Mouse (Mus musculus) myocyte (in vitro differentiated cells): ENCODE data around the gene Cryz. TPM values are rescaled to one million over a fixed set of nuclear protein-coding genes. Genes with fewer than 3 reads are reported as not detected.

Source experiments
- H3K27me3 ChIP-seq: one replicate; pipeline ENCODE4 v1.6.1; 2011; ENCODE audit not compliant: control insufficient read depth, insufficient read depth, insufficient read length
- H3K36me3 ChIP-seq: one replicate; pipeline ENCODE4 v1.6.1; 2011; ENCODE audit not compliant: control insufficient read depth, insufficient read depth
- H3K4me2 ChIP-seq: one replicate; pipeline ENCODE4 v1.6.1; 2011; ENCODE audit warnings: low read depth, control low read depth
- H3K4me3 ChIP-seq: one replicate; pipeline ENCODE4 v1.5.1; 2011; ENCODE audit warnings: mild to moderate bottlenecking, control low read depth, moderate library complexity
- H3K79me2 ChIP-seq: one replicate; pipeline ENCODE4 v1.6.1; 2011; ENCODE audit not compliant: control insufficient read depth, insufficient read depth
- H3ac ChIP-seq: one replicate; pipeline ENCODE4 v1.6.1; 2011; ENCODE audit not compliant: control insufficient read depth, insufficient read length
- CEBPB ChIP-seq: IDR thresholded peaks from 2 replicates; pipeline ENCODE4 v1.6.1; 2011; ENCODE audit warnings: mild to moderate bottlenecking, moderate library complexity; ENCODE audit not compliant: poor library complexity, insufficient read depth, severe bottlenecking
- E2F4 ChIP-seq: IDR thresholded peaks from one replicate; pipeline ENCODE4 v1.6.1; 2011; ENCODE audit warnings: mild to moderate bottlenecking, control low read depth, moderate library complexity; ENCODE audit not compliant: insufficient read depth
- MAX ChIP-seq: IDR thresholded peaks from one replicate; pipeline ENCODE4 v1.6.1; 2011; ENCODE audit warnings: low read depth, mild to moderate bottlenecking, control low read depth
- MYOD1 ChIP-seq, 3 experiments: IDR thresholded peaks; one replicate each; pipeline ENCODE4 v1.6.1; 2011; ENCODE audit warnings: control low read depth in 2 of 3, low read depth in 2 of 3, mild to moderate bottlenecking in 2 of 3, moderate library complexity in 1 of 3; ENCODE audit not compliant: insufficient read length in 2 of 3, control insufficient read depth in 1 of 3
- MYOG ChIP-seq, 3 experiments: IDR thresholded peaks; one replicate each; pipeline ENCODE4 v1.6.1; 2011; ENCODE audit warnings: control low read depth in 2 of 3, low read depth in 2 of 3, mild to moderate bottlenecking in 2 of 3; ENCODE audit not compliant: insufficient read length in 2 of 3, control insufficient read depth in 1 of 3, insufficient read depth in 1 of 3
- POLR2A ChIP-seq: IDR thresholded peaks from one replicate; pipeline ENCODE4 v1.6.1; 2011; ENCODE audit warnings: low read depth, mild to moderate bottlenecking, control low read depth, moderate library complexity; ENCODE audit not compliant: insufficient read length
- POLR2AphosphoS2 ChIP-seq: IDR thresholded peaks from one replicate; pipeline ENCODE4 v1.6.1; 2011; ENCODE audit warnings: low read depth, control low read depth; ENCODE audit not compliant: insufficient read length
- REST ChIP-seq: IDR thresholded peaks from one replicate; pipeline ENCODE4 v1.6.1; 2011; ENCODE audit warnings: mild to moderate bottlenecking, control low read depth, moderate library complexity; ENCODE audit not compliant: insufficient read depth, insufficient read length
- SRF ChIP-seq: IDR thresholded peaks from one replicate; pipeline ENCODE4 v1.6.1; 2011; ENCODE audit warnings: low read depth; ENCODE audit not compliant: control insufficient read depth, insufficient read length
- TCF12 ChIP-seq: IDR thresholded peaks from one replicate; pipeline ENCODE4 v1.6.1; 2011; ENCODE audit warnings: mild to moderate bottlenecking, control low read depth; ENCODE audit not compliant: poor library complexity, insufficient read depth, severe bottlenecking
- TCF3 ChIP-seq: IDR thresholded peaks from one replicate; pipeline ENCODE4 v1.6.1; 2011; ENCODE audit warnings: low read depth, control low read depth; ENCODE audit not compliant: insufficient read length
- USF1 ChIP-seq: IDR thresholded peaks from one replicate; pipeline ENCODE4 v1.6.1; 2011; ENCODE audit warnings: low read depth, mild to moderate bottlenecking, control low read depth, moderate library complexity
- polyA plus RNA-seq: library from polyadenylated mRNA; unstranded; fragments of >200 nt; fragmentation: generic; extraction: Trizol; gene quantifications from one replicate; pipeline ENCODE4 v1.2.1, GENCODE M21; 2012; ENCODE audit warnings: missing spikeins

Cryz gene
- polyA plus RNA-seq, 1 experiment = 20.0 TPM

- Histone ChIP-seq H3K79me2 (no peaks in the 10 kb centered on the region), H3K36me3 (peaks cover 7% of the 10 kb centered on the region), H3K4me3 (no peak overlapping the region), H3K27me3 (no peaks in the 10 kb centered on the region), H3ac (no peak overlapping the region), H3K4me2 (no peak overlapping the region)
- TF ChIP-seq SRF (no peak), TCF12 (no peak)
These were observed 11.4 kb downstream of the Cryz start for GRCm38 (mm10) chr3:154607896-154608295.

GRCm38 (mm10) chr3:154611888-154612287 is 15.4 kb downstream of the Cryz start:
- no peaks in the 10 kb centered on the region for H3K27me3 ChIP-seq
- TF ChIP-seq TCF12 (no peak), TCF3 (no peak), USF1 (no peak), MYOD1 (IDR thresholded peaks at IDR 0.05; ENCODE audit: control insufficient read depth in 1 of 3, insufficient read length in 2 of 3, low read depth in 2 of 3) (no peak), POLR2AphosphoS2 (no peak), MAX (no peak), REST (no peak), MYOG (IDR thresholded peaks at IDR 0.05; ENCODE audit: control insufficient read depth in 1 of 3, insufficient read depth in 1 of 3, insufficient read length in 2 of 3, low read depth in 2 of 3) (no peak), SRF (no peak), CEBPB (no peak), POLR2A (no peak)
- no peak overlapping the region for H3K4me3 ChIP-seq
- H3K36me3 ChIP-seq = peaks cover 7% of the 10 kb centered on the region
- no peaks in the 10 kb centered on the region for H3K79me2 ChIP-seq
- H3ac ChIP-seq = no peak overlapping the region
- no peak overlapping the region for H3K4me2 ChIP-seq

- H3K79me2 ChIP-seq = no peaks in the 10 kb centered on the region
- H3ac ChIP-seq = no peak overlapping the region
- H3K4me3 ChIP-seq = no peak overlapping the region
- TF ChIP-seq USF1 (no peak), TCF12 (no peak), MAX (no peak), MYOD1 (IDR thresholded peaks at IDR 0.05; ENCODE audit: control insufficient read depth in 1 of 3, insufficient read length in 2 of 3, low read depth in 2 of 3) (no peak), CEBPB (no peak), TCF3 (no peak), E2F4 (no peak), POLR2AphosphoS2 (no peak), MYOG (IDR thresholded peaks at IDR 0.05; ENCODE audit: control insufficient read depth in 1 of 3, insufficient read depth in 1 of 3, insufficient read length in 2 of 3, low read depth in 2 of 3) (no peak), REST (no peak), POLR2A (no peak), SRF (no peak)
- H3K36me3 ChIP-seq = peaks cover 7% of the 10 kb centered on the region
- H3K27me3 ChIP-seq = no peaks in the 10 kb centered on the region
- no peak overlapping the region for H3K4me2 ChIP-seq
These were observed 18.3 kb downstream of the Cryz start for GRCm38 (mm10) chr3:154614771-154615170.

- H3K4me2 ChIP-seq = no peak overlapping the region
- TF ChIP-seq MYOD1 (IDR thresholded peaks at IDR 0.05; ENCODE audit: control insufficient read depth in 1 of 3, insufficient read length in 2 of 3, low read depth in 2 of 3) = no peak
- TF ChIP-seq MYOG (IDR thresholded peaks at IDR 0.05; ENCODE audit: control insufficient read depth in 1 of 3, insufficient read depth in 1 of 3, insufficient read length in 2 of 3, low read depth in 2 of 3) = no peak
- TF ChIP-seq POLR2A = no peak
- no peak for TF ChIP-seq E2F4
- TF ChIP-seq POLR2AphosphoS2 = no peak
- TF ChIP-seq REST = no peak
- H3K79me2 ChIP-seq = no peaks in the 10 kb centered on the region
- H3K27me3 ChIP-seq = no peaks in the 10 kb centered on the region
- H3K36me3 ChIP-seq = peaks cover 7% of the 10 kb centered on the region
- no peak overlapping the region for H3K4me3 ChIP-seq
- no peak overlapping the region for H3ac ChIP-seq
These were observed 18.8 kb downstream of the Cryz start for GRCm38 (mm10) chr3:154615304-154615703.

- no peak overlapping the region for H3ac ChIP-seq
- no peaks in the 10 kb centered on the region for H3K79me2 ChIP-seq
- no peaks in the 10 kb centered on the region for H3K27me3 ChIP-seq
- H3K4me3 ChIP-seq = no peak overlapping the region
- TF ChIP-seq TCF12 = no peak
- no peak for TF ChIP-seq CEBPB
- no peak for TF ChIP-seq POLR2AphosphoS2
- no peak for TF ChIP-seq REST
- no peak for TF ChIP-seq E2F4
- no peak for TF ChIP-seq SRF
- TF ChIP-seq MAX = no peak
- no peak for TF ChIP-seq MYOD1 (IDR thresholded peaks at IDR 0.05; ENCODE audit: control insufficient read depth in 1 of 3, insufficient read length in 2 of 3, low read depth in 2 of 3)
- no peak for TF ChIP-seq USF1
- no peak overlapping the region for H3K4me2 ChIP-seq
- peaks cover 7% of the 10 kb centered on the region for H3K36me3 ChIP-seq
These were observed 19.6 kb downstream of the Cryz start for GRCm38 (mm10) chr3:154616106-154616505.
